Mouse (Mus musculus) heart, adult 2 months (tissue): ENCODE results near the gene Fhl2.

ENCODE experiments used
- CTCF ChIP-seq: fragments of 200-600 bp; IDR thresholded peaks from 2 replicates; pipeline ENCODE4 v1.8.1; 2022; ENCODE audit warnings: antibody characterized with exemption, mild to moderate bottlenecking, moderate library complexity
- POLR2A ChIP-seq: fragments of 200-500 bp; IDR thresholded peaks from 2 replicates; pipeline ENCODE4 v1.6.1; 2011; ENCODE audit warnings: mild to moderate bottlenecking, low read depth, low read length, control low read depth; ENCODE audit not compliant: insufficient read depth

GRCm38 (mm10) chr1:43120950-43121349 lies 75.8 kb downstream of the Fhl2 start:
- TF ChIP-seq CTCF (no peak), POLR2A (no peak)
